Mouse (Mus musculus) hematopoietic stem cell, adult 5-6 weeks (primary cell): ENCODE data around the gene Adam12. TPM values are rescaled to one million over a fixed set of nuclear protein-coding genes. Genes with fewer than 3 reads are reported as not detected.

Experiments used
- ATAC-seq, 2 experiments: fragments of 125-278 bp in 1 of 2; replicated peaks in 1 of 2; 2 replicates each; pipeline ENCODE4 v1.8.0; 2016 to 2017; ENCODE audit warnings: inconsistent platforms in 2 of 2, mild to moderate bottlenecking in 2 of 2, moderate number of reproducible peaks in 2 of 2, low read depth in 1 of 2, moderate TSS enrichment in 1 of 2; ENCODE audit not compliant: low FRiP score in 2 of 2, poor library complexity in 2 of 2, severe bottlenecking in 2 of 2, insufficient read depth in 1 of 2, low TSS enrichment in 1 of 2
- total RNA-seq: library from RNA; stranded (forward); fragments of 172-1452, 232-1000 nt; gene quantifications from 2 replicates; pipeline ENCODE4 v1.2.3, GENCODE M21; 2017

The Adam12 gene
- total RNA-seq, 1 experiment from 2014 or later: 0.20 TPM

DNA sequence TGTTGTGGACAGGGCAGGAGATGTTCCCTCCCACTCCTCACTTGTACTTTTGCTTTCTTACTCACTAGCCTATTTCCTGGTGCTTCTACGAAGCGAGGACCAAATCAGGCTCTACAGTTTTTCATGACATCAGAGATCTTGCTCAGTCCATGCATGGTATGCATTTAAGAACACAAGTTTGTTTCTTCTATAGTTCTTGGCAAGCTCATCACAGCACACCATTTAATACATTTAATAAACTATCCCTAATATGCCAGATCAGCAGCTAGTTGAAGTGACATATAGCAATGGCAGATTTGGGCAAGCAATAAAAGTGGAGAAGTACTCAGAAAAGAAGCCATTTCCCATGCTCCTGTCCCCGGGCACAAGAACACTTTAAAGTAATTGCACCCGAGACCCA, 285.8 kb downstream of the Adam12 start:
- ATAC-seq: no peak

DNA sequence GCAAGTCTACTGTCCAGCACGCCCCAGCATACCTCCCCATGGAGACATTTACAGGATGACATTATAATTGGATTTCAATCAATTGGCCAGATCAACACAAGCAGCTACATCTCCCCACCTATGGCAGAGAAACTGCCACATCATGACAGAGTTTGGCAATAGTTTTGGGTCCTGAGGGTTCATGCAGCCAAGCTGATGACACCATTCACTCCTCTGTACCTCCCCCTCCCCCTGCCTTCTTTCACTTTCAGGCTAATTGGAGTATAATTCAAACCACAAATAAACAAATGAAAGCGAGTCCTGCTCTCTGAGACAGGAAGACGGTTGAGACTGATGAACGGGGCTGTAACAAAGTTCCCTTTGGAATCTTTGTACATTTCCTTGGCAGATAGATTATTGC, 291.5 kb downstream of the Adam12 start:
- no peak for ATAC-seq

DNA sequence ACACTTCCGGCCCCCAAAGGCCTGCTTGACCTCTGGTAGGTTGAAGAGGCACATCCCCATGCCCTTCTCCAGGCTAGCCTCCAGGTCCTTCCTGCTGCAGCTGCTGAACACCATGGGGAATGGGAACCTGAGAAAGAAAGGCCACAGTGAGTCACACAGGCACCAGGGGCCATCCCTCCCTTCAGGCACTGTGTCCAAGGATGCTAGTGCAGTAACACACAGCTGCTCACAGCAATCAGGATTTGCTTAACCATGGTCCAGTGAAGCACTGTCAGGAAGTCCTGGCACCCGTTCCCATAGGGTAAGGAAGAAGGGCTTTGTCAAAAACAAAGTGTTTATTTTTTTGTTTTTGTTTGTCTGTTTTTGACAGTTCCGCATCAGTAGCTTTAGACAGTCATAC, 294.5 kb downstream of the Adam12 start:
- no peak for ATAC-seq

DNA sequence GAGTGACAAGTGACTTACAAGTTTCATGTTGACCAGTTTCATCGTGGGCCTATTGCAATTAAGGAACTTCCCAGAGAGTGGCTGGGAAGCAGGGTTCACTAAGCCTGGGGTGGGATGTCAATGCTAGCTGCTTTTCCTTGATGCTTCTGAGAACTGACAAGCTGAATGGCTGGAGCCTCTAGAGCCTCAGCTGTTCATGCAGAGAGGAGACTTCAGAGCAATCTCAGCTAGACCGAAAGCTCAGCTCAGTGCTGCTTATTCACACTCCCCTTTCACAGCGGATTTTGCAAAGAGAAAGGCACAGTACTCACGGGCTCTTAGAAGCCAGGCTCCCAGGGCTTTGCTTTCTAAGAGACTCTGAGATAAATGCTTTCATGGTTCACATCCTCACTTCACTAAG, 295.6 kb downstream of the Adam12 start:
- no peak for ATAC-seq

DNA sequence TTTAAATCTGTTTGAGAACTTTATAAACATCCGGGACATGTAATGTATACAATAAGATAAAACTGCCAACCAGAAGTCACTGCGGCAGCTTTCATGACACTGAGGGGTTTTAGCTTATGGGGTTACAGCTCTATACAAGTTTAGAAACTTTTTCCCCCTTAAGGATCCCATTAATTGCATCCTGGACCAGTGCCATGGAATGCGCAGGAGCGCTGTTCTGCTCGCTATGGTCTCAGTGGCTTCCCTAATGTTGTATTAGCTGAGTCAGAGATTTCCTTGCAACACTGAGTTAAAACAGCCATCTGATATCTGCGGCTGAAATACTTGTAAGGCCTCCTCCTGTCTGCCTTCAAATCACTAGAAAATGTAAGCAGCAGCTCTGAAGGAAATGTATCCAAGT, 298.6 kb downstream of the Adam12 start:
- ATAC-seq: no peak

DNA sequence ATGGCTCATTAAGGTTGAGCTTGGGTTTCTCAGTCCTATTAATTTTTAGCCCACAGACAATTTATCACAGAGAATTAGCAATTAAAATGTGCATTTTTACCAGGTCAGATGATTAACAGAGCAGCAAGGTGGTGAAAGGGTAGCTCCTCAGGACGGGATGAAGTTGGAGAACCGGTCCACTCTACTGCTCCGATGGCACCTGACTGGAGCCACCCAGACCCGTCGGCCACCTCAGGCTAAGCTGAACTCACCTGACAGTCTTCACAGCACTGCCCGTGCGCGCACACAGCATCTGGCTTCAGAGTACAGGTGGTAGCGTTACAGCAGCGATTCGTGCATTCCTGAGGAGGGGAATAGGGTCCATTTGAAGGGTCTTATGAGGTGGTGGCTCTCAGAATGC, 300.5 kb downstream of the Adam12 start:
- ATAC-seq: no peak

DNA sequence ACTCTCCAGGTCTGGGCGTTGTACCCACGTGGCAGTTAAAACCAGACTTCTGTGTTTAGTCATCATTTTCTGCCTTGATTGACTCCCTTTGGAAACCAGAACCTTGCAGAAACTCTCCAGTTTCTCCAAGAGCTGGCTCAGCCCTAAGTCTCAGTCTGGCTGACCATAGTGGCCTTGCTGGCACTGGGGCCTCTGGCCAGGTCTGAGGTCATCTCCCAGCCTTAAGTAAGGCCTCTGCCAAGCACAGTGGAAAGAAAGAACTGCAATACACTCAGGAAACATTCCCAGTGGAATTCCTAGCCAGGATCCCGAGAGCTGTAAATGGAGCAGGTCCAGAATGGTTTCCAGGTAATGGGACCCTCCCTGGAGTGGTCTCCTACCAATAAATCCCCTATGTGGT, 303.0 kb downstream of the Adam12 start:
- no peak for ATAC-seq

DNA sequence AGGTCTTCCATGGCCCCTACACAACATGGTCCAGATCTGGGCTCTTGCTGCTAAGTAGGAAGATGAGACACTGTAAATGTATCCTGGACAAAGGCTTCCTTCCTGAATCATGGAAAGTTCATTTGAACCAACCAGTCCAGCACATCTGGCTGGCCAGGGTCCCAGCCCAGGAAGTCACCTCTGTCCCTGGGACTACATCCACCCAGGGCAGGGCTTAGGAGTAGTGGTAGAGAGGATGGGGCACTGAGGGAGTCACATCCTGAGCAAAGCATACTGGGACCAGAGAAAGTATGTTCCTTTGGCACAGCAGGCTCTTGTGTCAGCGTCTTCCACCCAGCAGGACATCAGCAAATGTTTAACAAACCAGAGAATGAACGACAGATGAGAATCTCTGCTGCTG, 306.2 kb downstream of the Adam12 start:
- no peak for ATAC-seq

DNA sequence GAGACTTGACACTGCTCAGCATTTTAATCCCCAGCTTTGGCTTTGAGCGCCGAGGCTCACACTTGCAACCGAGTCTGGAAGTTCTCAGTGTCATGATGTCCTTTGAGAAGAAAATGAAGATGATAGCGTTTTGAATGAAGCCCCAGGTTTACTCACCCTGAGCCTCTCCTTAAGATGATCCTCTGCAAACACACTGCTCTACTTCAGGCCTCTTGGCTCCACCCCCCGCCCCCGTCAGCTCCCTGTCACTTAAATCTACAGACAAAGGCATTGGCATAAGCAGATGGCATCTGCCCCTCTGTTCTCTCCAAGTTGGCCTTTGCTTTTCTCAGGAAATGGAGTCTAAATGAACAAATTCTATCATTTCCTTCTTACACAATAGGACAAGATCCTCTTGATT, 308.0 kb downstream of the Adam12 start:
- no peak for ATAC-seq

DNA sequence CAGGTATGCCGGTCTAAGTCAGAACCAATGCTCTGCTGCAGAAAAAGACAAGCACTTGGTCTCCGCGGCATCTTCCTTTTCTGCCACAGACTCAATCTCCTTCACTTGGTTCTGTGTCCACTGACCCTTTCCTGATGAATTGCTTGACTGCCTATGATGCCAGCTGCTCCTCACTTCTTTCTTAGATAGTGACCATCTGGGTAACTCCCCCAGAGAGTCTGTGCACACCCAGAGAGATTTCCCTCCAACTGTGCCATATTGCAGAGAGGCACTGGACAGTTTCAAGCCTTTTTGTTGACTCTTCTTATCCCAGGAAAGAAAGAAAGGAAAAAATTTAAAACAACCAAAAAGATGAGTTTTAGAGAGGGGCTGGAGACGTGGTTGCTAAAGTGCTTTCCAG, 310.7 kb downstream of the Adam12 start:
- no peak for ATAC-seq

DNA sequence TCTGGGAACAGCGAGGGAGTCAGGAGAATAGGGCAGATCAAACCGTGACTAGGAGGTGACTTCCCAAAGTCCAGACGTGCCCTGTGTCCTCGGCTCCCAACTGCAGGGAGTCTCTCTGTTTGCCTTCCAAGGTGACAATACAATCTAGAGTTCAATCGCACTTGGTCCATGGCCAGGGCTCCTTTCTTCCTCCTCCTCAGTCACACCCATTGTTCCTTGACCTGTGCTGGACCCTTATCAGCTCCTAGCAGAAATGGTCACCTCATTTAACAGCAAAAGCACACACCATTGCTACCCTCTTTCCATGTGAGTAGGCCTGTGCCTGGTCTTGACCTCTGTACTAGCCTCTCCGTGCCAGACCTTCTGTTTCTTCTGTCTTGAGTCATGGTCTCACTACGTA, 311.2 kb downstream of the Adam12 start:
- no peak for ATAC-seq

DNA sequence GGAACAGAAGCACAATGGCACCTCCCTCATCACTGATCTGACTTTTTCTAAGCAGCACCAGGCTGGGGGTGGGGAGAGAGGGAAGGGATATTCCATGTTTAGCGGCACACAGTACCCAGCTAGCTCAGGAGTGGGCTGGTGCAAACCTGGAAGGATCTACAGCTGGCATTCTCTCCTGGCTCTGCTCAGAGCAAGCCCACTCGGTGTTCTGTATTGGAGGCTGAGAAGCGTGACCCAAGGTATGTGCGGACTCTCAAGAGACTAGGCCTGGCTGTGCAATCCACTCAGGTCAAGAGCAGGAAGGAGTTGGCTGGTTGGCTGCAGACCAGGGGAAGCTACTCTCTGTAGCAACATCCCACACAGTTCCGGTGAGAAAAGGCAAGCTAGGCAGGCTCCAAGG, 312.0 kb downstream of the Adam12 start:
- peak; percentile 23 to 52; a peak in 3 of 4 replicates for ATAC-seq

DNA sequence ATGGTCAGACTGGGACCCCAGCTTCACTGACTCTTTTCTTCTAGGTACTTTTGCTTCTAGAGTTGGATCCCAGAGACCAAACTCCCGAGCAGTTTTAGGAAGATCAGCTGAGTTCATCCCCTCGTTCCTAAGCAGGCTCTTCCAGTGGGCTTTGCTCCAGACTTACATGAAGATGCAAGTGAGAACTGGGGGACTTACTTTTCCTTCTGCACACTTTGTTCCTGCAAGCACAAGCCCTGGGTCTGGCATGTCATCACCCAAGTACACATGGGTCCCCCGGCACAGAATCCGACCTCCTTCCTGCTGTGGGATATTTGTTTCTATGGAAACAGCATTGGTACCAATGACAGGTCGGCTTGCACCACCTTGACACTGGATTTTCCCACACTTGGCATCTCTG, 312.6 kb downstream of the Adam12 start:
- ATAC-seq: no peak

DNA sequence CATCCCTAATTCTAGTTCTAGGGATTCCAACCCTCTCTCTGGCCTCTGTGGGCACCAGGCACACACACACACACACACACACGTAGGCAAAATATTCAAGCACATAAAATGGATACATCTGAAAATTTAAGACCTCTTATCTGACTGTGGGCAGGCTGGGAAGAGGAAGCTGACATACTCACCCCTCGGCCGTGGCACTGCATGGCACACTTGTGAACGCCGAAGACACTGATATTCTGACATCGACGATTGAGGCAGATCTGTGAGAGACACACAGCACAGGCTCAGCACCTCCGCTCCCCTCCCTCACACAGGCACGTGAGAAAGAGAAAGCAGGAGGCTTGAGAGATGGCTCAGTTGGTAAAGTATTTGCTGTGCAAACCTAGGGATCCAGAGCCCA, 315.7 kb downstream of the Adam12 start:
- no peak for ATAC-seq

DNA sequence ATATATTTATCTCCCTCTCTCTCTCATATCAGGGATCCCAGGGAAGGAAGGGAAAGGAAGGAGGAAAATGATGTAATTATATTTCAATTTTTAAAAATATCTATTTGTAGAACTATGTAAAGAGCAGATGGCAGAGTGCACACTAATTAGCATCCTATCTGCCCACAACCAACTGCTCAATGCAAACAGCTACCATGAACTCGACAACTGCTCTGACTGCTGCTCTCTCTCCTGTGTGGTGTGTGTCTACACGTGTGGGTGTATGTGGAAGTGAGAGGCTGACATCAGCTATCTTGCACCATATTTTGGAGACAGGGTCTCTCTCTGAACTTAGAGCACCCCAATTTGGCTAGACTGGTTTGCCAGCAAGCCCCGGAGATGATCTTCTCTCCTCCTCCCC, 320.1 kb downstream of the Adam12 start:
- no peak for ATAC-seq

DNA sequence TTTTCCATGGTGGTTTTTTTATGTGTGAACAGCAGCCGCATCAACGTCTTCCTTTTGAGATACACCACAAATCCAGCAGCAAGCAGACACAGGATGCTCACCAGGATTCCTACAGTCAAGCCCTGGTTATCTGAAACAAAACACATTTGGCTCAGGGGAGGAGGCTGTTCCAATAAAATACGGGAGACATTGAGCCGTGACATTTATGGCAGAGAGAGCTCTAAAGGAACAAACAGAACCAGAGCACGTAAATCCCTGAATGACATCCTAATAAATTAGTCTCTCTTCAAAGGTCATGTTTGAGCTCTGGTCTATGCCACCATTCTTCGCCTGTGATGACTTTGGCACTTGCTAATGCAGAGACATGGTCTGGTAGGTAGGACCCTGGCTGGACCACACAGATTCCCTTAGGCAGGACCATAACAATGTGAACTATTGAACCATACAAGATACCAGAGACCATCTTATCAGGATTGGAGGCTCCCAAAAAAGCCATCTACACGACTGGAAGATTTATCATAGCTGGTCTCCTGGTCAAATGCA, 322.0 kb downstream of the Adam12 start:
- ATAC-seq: no peak

DNA sequence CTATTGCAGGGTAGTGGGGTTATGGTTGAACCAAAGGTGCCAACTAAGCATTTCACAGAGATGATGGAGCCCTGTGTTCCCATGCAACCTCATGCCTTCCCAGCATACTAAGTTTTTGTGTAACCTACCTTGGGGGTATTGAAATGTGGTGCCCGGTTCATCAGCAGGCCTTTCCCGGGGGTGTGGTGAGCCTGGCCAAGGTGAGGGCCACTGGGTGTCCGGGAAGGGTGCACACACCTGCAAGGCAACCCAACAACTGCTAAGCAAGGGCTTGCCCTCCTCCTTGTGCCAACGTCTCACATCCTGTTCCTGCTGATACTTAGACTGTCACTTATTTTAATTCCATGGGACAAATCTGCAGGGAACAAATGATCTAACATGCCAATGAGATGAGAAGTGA, 323.0 kb downstream of the Adam12 start:
- no peak for ATAC-seq

DNA sequence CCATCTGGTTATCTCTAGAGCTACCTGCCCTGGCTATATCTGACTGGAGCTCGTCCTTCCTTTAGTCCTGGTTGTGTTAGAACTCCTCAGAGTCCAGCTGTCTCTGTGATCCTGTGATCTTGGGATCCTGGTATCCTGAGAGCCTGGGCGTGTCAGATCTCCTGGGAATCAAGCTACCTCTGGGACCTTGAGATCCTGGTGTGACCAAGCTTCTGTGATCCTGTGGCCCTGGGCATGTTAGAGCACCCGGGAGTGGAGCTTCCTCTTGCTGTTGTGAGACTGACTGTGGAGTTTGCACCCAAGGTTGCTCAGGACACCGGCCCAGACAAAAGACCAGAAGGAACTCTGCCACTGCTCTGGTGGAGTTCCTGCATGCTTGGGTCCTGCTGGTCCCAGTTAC, 332.6 kb downstream of the Adam12 start:
- no peak for ATAC-seq

DNA sequence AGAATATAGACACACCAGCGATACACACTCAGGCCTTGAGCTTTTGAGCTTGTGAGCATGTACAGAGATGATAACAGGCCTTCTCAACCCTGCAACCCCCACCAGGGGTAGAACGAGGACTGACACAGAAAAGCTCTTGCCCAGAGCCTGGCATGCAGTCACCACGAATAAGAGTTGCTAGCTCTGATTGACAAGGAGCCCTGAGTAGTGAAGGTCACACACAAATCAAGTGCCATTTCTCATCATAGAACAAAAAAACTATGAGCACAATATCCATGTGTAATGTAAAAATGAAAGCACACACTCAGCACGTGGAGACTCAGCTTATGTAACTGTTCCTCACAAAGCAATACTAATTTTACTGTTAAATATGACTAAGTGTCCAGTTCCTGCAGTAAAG, 340.1 kb downstream of the Adam12 start:
- no peak for ATAC-seq

DNA sequence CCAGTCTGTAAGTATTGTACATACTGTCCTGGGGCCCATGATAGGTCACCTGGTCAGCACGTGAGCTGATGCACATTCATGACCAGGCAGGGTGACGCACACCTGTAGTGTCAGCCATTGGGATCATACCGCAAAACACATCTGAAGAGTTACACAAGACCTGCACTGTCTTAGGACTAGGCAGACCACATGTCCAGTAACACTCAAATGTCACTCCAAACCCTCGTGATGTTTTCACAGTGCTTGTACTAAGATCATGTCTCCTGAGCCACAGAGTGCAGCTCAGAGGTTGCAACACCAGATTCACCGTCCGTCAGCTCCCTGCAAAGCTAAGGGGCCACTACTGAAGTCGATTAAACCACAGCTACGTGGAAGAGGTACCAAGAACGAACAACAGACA, 340.6 kb downstream of the Adam12 start:
- ATAC-seq: no peak
